Mouse (Mus musculus) MEL (cell line): ENCODE results near the gene Tyms. TPM values are rescaled to one million over a fixed set of nuclear protein-coding genes. Genes with fewer than 3 reads are reported as not detected.
A peak's percentile ranks its signal among the peaks of the same experiment; 100 is the strongest.
"Not testable (repeated sequence)": the region's sequence is repeated elsewhere in the genome, so short reads cannot be mapped to it uniquely, and the experiment has no call there.

Source experiments
- DNase-seq: peaks from one replicate; pipeline ENCODE4 v3.0.0; 2011; ENCODE audit warnings: low read depth, low spot score
- H3K27ac ChIP-seq: 2 replicates; pipeline ENCODE4 v1.5.1; 2012; ENCODE audit warnings: low read depth, mild to moderate bottlenecking, control low read depth, low read length, moderate library complexity; ENCODE audit not compliant: control insufficient read depth
- H3K27me3 ChIP-seq, 2 experiments: fragments of 150-350 bp in 1 of 2; sonication (generic) in 1 of 2; 2 replicates each; pipeline ENCODE4 v1.6.1; 2012; ENCODE audit warnings: low read length in 2 of 2, mild to moderate bottlenecking in 2 of 2, improper control_type of control experiment in 1 of 2, moderate library complexity in 1 of 2; ENCODE audit not compliant: insufficient read depth in 2 of 2, control insufficient read depth in 1 of 2
- H3K36me3 ChIP-seq, 2 experiments: 2 replicates each; pipeline ENCODE4 v1.6.1; 2012 to 2014; ENCODE audit warnings: low read length in 2 of 2, improper control_type of control experiment in 1 of 2, inconsistent platforms in 1 of 2, mild to moderate bottlenecking in 1 of 2; ENCODE audit not compliant: insufficient read depth in 2 of 2, control insufficient read depth in 1 of 2
- H3K4me1 ChIP-seq, 2 experiments: fragments of 150-350 bp in 1 of 2; sonication (generic) in 1 of 2; 2 replicates each; pipeline ENCODE4 v1.6.1; 2012; ENCODE audit warnings: low read length in 2 of 2, improper control_type of control experiment in 1 of 2, mild to moderate bottlenecking in 1 of 2; ENCODE audit not compliant: insufficient read depth in 2 of 2, control insufficient read depth in 1 of 2
- H3K4me3 ChIP-seq, 2 experiments: fragments of 150-350 bp in 1 of 2; sonication (generic) in 1 of 2; 2 replicates each; pipeline ENCODE4 v1.5.1; 2012; ENCODE audit warnings: low read depth in 2 of 2, low read length in 2 of 2, mild to moderate bottlenecking in 2 of 2, moderate library complexity in 2 of 2, control low read depth in 1 of 2, improper control_type of control experiment in 1 of 2; ENCODE audit not compliant: control insufficient read depth in 1 of 2, insufficient read depth in 1 of 2
- H3K79me2 ChIP-seq: 2 replicates; pipeline ENCODE4 v1.6.1; 2012; ENCODE audit warnings: mild to moderate bottlenecking, low read length, moderate library complexity; ENCODE audit not compliant: control insufficient read depth, poor library complexity, insufficient read depth
- H3K9ac ChIP-seq: 2 replicates; pipeline ENCODE4 v1.6.1; 2012; ENCODE audit warnings: low read depth, mild to moderate bottlenecking, control low read depth, low read length, moderate library complexity; ENCODE audit not compliant: control insufficient read depth, poor library complexity, severe bottlenecking
- H3K9me3 ChIP-seq: fragments of 150-350 bp; sonication (generic); replicated peaks from 2 replicates; pipeline ENCODE4 v1.6.1; 2012; ENCODE audit warnings: mild to moderate bottlenecking, low read length, improper control_type of control experiment, moderate library complexity; ENCODE audit not compliant: insufficient read depth
- GATA1 ChIP-seq: IDR thresholded peaks from 2 replicates; pipeline ENCODE4 v1.6.1; 2011; ENCODE audit warnings: low read depth, low read length, improper control_type of control experiment
- MAFK ChIP-seq: IDR thresholded peaks from 2 replicates; pipeline ENCODE4 v1.6.1; 2011; ENCODE audit warnings: low read depth, mild to moderate bottlenecking, low read length, improper control_type of control experiment, borderline replicate concordance
- MYB ChIP-seq: IDR thresholded peaks from 2 replicates; pipeline ENCODE4 v1.6.1; 2011; ENCODE audit warnings: mild to moderate bottlenecking, low read depth, low read length, improper control_type of control experiment
- MYC ChIP-seq: IDR thresholded peaks from 2 replicates; pipeline ENCODE4 v1.6.1; 2011; ENCODE audit warnings: low read depth, mild to moderate bottlenecking, low read length, improper control_type of control experiment, moderate library complexity
- NRF1 ChIP-seq: IDR thresholded peaks from 2 replicates; pipeline ENCODE4 v1.6.1; 2014; ENCODE audit warnings: low read depth, mild to moderate bottlenecking, inconsistent platforms, low read length, improper control_type of control experiment, moderate library complexity; ENCODE audit not compliant: poor library complexity, insufficient read depth, severe bottlenecking
- POLR2A ChIP-seq, 2 experiments: IDR thresholded peaks; 2 replicates each; pipeline ENCODE4 v1.6.1; 2011 to 2012; ENCODE audit warnings: low read length in 2 of 2, mild to moderate bottlenecking in 2 of 2, control low read depth in 1 of 2, improper control_type of control experiment in 1 of 2, low read depth in 1 of 2, moderate library complexity in 1 of 2; ENCODE audit not compliant: control insufficient read depth in 1 of 2, insufficient read depth in 1 of 2, poor library complexity in 1 of 2
- POLR2AphosphoS2 ChIP-seq: IDR thresholded peaks from 2 replicates; pipeline ENCODE4 v1.6.1; 2011; ENCODE audit warnings: low read length, improper control_type of control experiment
- RCOR1 ChIP-seq: IDR thresholded peaks from 2 replicates; pipeline ENCODE4 v1.6.1; 2012; ENCODE audit warnings: low read depth, mild to moderate bottlenecking, inconsistent platforms, low read length, improper control_type of control experiment
- USF2 ChIP-seq, 2 experiments: IDR thresholded peaks; 2 replicates each; pipeline ENCODE4 v1.6.1; 2011 to 2012; ENCODE audit warnings: improper control_type of control experiment in 2 of 2, low read length in 2 of 2, borderline replicate concordance in 1 of 2, inconsistent platforms in 1 of 2, low read depth in 1 of 2, mild to moderate bottlenecking in 1 of 2; ENCODE audit not compliant: insufficient read depth in 1 of 2
- ZNF384 ChIP-seq: IDR thresholded peaks from 2 replicates; pipeline ENCODE4 v1.6.1; 2012; ENCODE audit warnings: low read depth, mild to moderate bottlenecking, inconsistent platforms, low read length, improper control_type of control experiment
- polyA plus RNA-seq, 2 experiments: library from polyadenylated mRNA; stranded (reverse) in 1 of 2; unstranded in 1 of 2; fragments of >175 nt in 1 of 2; fragments of >200 nt in 1 of 2; gene quantifications; 2 replicates each; pipeline versions ENCODE4 v1.2.1 to v1.2.4; 2012; ENCODE audit warnings: low replicate concordance in 2 of 2, low read depth in 1 of 2; ENCODE audit not compliant: insufficient read length in 2 of 2, insufficient read depth in 1 of 2, missing spikeins in 1 of 2
- total RNA-seq: library from RNA; depleted of rRNA; stranded (reverse); fragments of 300-350 nt; gene quantifications from 2 replicates; pipeline ENCODE4 v1.2.3, GENCODE M21; 2012

Gene Tyms
- total and polyA plus RNA-seq, 3 experiments, result 150 to 203 TPM; not detected in 1

DNA sequence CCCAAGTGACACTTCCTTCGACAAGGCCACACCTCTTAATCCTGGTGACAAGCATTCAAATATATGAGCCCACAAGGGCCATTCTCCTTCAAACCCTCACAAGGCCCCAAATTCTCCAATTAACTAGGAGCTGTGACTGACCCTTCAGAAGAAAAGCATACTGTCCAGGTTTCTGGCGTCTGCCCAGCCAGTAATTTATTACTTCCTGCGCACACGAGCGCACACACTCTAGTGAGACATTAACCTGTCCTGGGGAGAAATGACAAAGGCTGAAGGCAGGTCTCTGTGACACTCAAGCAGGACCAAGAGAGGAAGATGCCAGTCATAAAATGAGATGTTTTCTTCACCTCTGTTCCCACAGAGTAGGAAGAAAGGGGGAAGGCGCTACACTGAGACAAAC, 5.7 kb downstream of the Tyms start:
- no peak for DNase-seq
- peaks cover 22 to 38% of the 10 kb centered on the region in 2 experiments for H3K36me3 ChIP-seq

DNA sequence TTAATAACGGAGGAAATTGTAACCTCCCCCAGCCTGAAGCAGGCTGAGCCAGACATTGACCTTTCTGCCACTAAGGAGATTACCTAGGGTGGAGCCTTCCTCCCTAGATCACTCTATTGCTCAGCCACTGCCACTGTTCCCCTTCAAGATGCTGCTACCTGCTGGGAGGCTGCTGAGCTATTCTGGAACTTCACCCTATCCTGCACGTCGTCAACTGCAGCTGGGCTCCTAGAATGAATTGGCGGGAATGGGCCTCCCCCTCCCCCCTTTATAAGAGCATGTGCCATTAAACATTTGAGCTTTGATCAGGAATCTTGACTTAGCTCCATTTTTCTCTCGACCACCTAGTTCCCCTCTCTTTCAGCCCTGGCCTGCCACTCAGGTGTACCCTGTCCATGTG, 13.8 kb downstream of the Tyms start:
- not testable (repeated sequence) for H3K4me3 ChIP-seq, H3K4me1 ChIP-seq, H3K27ac ChIP-seq, H3K9me3 ChIP-seq, DNase-seq
- TF ChIP-seq POLR2AphosphoS2, result 0 out of 2 replicates have a peak, but pooled peaks have one; percentile 20
- TF ChIP-seq, all 39 proteins: peak for 1; not testable (repeated sequence) for 38
- not testable (repeated sequence) for H3K9ac ChIP-seq, H3K79me2 ChIP-seq, H3K27me3 ChIP-seq
- H3K36me3 ChIP-seq, result peaks cover 0 to 30% of the 10 kb centered on the region in 2 experiments; a peak in 2 of 4 replicates

More for the DNA sequence above, 5.7 kb downstream of the Tyms start:
- Histone ChIP-seq H3K4me3 (no peak overlapping the region), H3K79me2 (peaks cover 15% of the 10 kb centered on the region), H3K27me3 (no peaks in the 10 kb centered on the region), H3K4me1 (peaks cover 0 to 12% of the 10 kb centered on the region in 2 experiments; a peak in 3 of 4 replicates), H3K9ac (no peak overlapping the region), H3K9me3 (no peaks in the 10 kb centered on the region), H3K27ac (no peak overlapping the region)
- TF ChIP-seq USF2 (IDR thresholded peaks at IDR 0.05; ENCODE audit: borderline replicate concordance in 1 of 2, insufficient read depth in 1 of 2, low read depth in 1 of 2, low read length in 2 of 2) (no peak), POLR2A (IDR thresholded peaks at IDR 0.05; ENCODE audit: control insufficient read depth in 1 of 2, insufficient read depth in 1 of 2, low read depth in 1 of 2, low read length in 2 of 2, poor library complexity in 1 of 2) (0 out of 4 replicates have a peak, but pooled peaks of 1 of the 2 experiments have one; percentile 12)

DNA sequence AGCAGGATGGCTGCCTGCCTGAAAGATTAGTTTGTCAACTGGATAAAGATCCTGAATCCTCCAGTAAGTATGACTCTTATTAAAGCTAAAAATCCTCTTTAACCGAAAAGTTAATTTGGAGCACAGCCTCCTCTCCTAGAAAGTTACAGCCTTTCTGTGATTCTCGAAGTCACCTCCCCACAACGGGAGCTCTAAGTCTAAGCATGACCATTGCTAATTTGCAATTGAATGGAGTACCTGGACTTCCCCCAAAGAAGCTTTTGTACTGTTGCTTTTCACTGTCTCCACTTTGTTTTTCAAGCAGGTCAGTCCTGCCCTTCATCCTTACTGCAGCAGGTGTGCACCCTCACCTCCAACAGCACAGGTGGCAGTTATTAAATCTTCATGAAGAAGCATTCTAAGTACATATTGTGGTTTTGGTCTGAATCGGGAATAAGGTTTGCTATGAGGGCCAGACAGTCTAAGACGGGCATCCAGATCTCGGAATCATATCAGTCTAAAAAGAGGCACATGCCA, 15.1 kb downstream of the Tyms start:
- Histone ChIP-seq H3K27ac (no peak overlapping the region), H3K4me3 (no peak overlapping the region), H3K9ac (no peak overlapping the region), H3K27me3 (no peaks in the 10 kb centered on the region), H3K79me2 (no peaks in the 10 kb centered on the region), H3K9me3 (no peaks in the 10 kb centered on the region), H3K4me1 (no peaks in the 10 kb centered on the region), H3K36me3 (peaks cover 0 to 19% of the 10 kb centered on the region in 2 experiments; a peak in 2 of 4 replicates)
- peak; percentile 6 for DNase-seq
- no peak for TF ChIP-seq GATA1
- TF ChIP-seq MYC, result no peak
- TF ChIP-seq MAFK, result no peak
- no peak for TF ChIP-seq NRF1
- 0 out of 2 replicates have a peak, but pooled peaks have one; percentile 37 for TF ChIP-seq ZNF384
- TF ChIP-seq MYB, result no peak
- TF ChIP-seq RCOR1, result no peak
